Mouse (Mus musculus): ENCODE measurements around the gene Nmnat3. TPM values are rescaled to one million over a fixed set of nuclear protein-coding genes. Genes with fewer than 3 reads are reported as not detected.
A peak's percentile ranks its signal among the peaks of the same experiment; 100 is the strongest.

Gene Nmnat3
- polyA plus RNA-seq, 1 experiment from 2014 or later: 13.7 TPM

- 32% methylated on average over 8 of the region's 8 CpGs for WGBS
- H3K4me1 ChIP-seq (ENCODE audit: control insufficient read depth, insufficient read depth, low read length): peaks cover 13% of the 10 kb centered on the region
- no peaks in the 10 kb centered on the region for H3K9me3 ChIP-seq (replicated peaks; ENCODE audit: control insufficient read depth, low read length)
- no peak overlapping the region for H3K9ac ChIP-seq (ENCODE audit: low read length)
- H3K36me3 ChIP-seq (ENCODE audit: control insufficient read depth, insufficient read depth): no peaks in the 10 kb centered on the region
- H3K27ac ChIP-seq (ENCODE audit: low read length): peak overlapping the region; percentile 83
- no peaks in the 10 kb centered on the region; the same call in 1 of the 2 replicates for H3K27me3 ChIP-seq (ENCODE audit: control insufficient read depth, insufficient read depth, low read length)
- H3K4me2 ChIP-seq (ENCODE audit: low read depth, low read length): peak overlapping the region; percentile 41
- H3K4me3 ChIP-seq (ENCODE audit: low read length): no peak overlapping the region
- ATAC-seq (replicated peaks; ENCODE audit: extremely low read depth, insufficient read depth, low FRiP score): peak; percentile 49
These were observed 141.5 kb downstream of the Nmnat3 start for GRCm38 (mm10) chr9:98428783-98429182.

- H3K4me1 ChIP-seq (ENCODE audit: control insufficient read depth, insufficient read depth, low read length): peaks cover 11% of the 10 kb centered on the region
- peak; percentile 41 for ATAC-seq (replicated peaks; ENCODE audit: extremely low read depth, insufficient read depth, low FRiP score)
These were observed 142.6 kb downstream of the Nmnat3 start for GRCm38 (mm10) chr9:98429806-98430205.

GRCm38 (mm10) chr9:98430528-98430927 is 143.3 kb downstream of the Nmnat3 start:
- H3K4me1 ChIP-seq (ENCODE audit: control insufficient read depth, insufficient read depth, low read length): peaks cover 11% of the 10 kb centered on the region

More at GRCm38 (mm10) chr9:98429806-98430205, 142.6 kb downstream of the Nmnat3 start:
- peak overlapping the region; percentile 83 for H3K27ac ChIP-seq (ENCODE audit: low read length)
- no peaks in the 10 kb centered on the region for H3K36me3 ChIP-seq (ENCODE audit: control insufficient read depth, insufficient read depth)
- no peaks in the 10 kb centered on the region; the same call in 1 of the 2 replicates for H3K27me3 ChIP-seq (ENCODE audit: control insufficient read depth, insufficient read depth, low read length)
- H3K9me3 ChIP-seq (replicated peaks; ENCODE audit: control insufficient read depth, low read length): no peaks in the 10 kb centered on the region
- no peak overlapping the region for H3K9ac ChIP-seq (ENCODE audit: low read length)
- peak overlapping the region; percentile 41 for H3K4me2 ChIP-seq (ENCODE audit: low read depth, low read length)
- no peak overlapping the region for H3K4me3 ChIP-seq (ENCODE audit: low read length)
- 23% methylated on average over 7 of the region's 7 CpGs for WGBS

GRCm38 (mm10) chr9:98433021-98433420 is 145.8 kb downstream of the Nmnat3 start:
- H3K27ac ChIP-seq (ENCODE audit: low read length): no peak overlapping the region
- no peaks in the 10 kb centered on the region for H3K27me3 ChIP-seq (ENCODE audit: control insufficient read depth, insufficient read depth, low read length)
- no peak for ATAC-seq (replicated peaks; ENCODE audit: extremely low read depth, insufficient read depth, low FRiP score)
- H3K4me2 ChIP-seq (ENCODE audit: low read depth, low read length): no peak overlapping the region
- 52% methylated on average over 2 of the region's 2 CpGs for WGBS
- H3K9ac ChIP-seq (ENCODE audit: low read length): no peak overlapping the region; the same call in 1 of the 2 replicates
- H3K4me3 ChIP-seq (ENCODE audit: low read length): no peak overlapping the region
- H3K4me1 ChIP-seq (ENCODE audit: control insufficient read depth, insufficient read depth, low read length): peaks cover 11% of the 10 kb centered on the region
- no peaks in the 10 kb centered on the region for H3K36me3 ChIP-seq (ENCODE audit: control insufficient read depth, insufficient read depth)
- H3K9me3 ChIP-seq (replicated peaks; ENCODE audit: control insufficient read depth, low read length): no peaks in the 10 kb centered on the region

More at GRCm38 (mm10) chr9:98430528-98430927, 143.3 kb downstream of the Nmnat3 start:
- no peaks in the 10 kb centered on the region; the same call in 1 of the 2 replicates for H3K27me3 ChIP-seq (ENCODE audit: control insufficient read depth, insufficient read depth, low read length)
- H3K27ac ChIP-seq (ENCODE audit: low read length): peak overlapping the region; percentile 48; the same call in 1 of the 2 replicates
- no peak overlapping the region for H3K9ac ChIP-seq (ENCODE audit: low read length)
- no peak overlapping the region for H3K4me3 ChIP-seq (ENCODE audit: low read length)
- H3K36me3 ChIP-seq (ENCODE audit: control insufficient read depth, insufficient read depth): no peaks in the 10 kb centered on the region
- WGBS: 46% methylated on average over 3 of the region's 3 CpGs
- no peaks in the 10 kb centered on the region for H3K9me3 ChIP-seq (replicated peaks; ENCODE audit: control insufficient read depth, low read length)
- H3K4me2 ChIP-seq (ENCODE audit: low read depth, low read length): no peak overlapping the region
- ATAC-seq (replicated peaks; ENCODE audit: extremely low read depth, insufficient read depth, low FRiP score): no peak

GRCm38 (mm10) chr9:98433956-98434588 is 146.8 kb downstream of the Nmnat3 start:
- Histone ChIP-seq H3K4me1 (ENCODE audit: control insufficient read depth, insufficient read depth, low read length) (peaks cover 7% of the 10 kb centered on the region), H3K27ac (ENCODE audit: low read length) (0 out of 2 replicates have a peak overlapping the region, but pooled peaks have one; percentile 40), H3K9ac (ENCODE audit: low read length) (no peak overlapping the region), H3K4me2 (ENCODE audit: low read depth, low read length) (no peak overlapping the region), H3K4me3 (ENCODE audit: low read length) (no peak overlapping the region), H3K36me3 (ENCODE audit: control insufficient read depth, insufficient read depth) (no peaks in the 10 kb centered on the region), H3K9me3 (replicated peaks; ENCODE audit: control insufficient read depth, low read length) (no peaks in the 10 kb centered on the region), H3K27me3 (ENCODE audit: control insufficient read depth, insufficient read depth, low read length) (no peaks in the 10 kb centered on the region)
- 33% methylated on average over 4 of the region's 4 CpGs for WGBS
- no peak for ATAC-seq (replicated peaks; ENCODE audit: extremely low read depth, insufficient read depth, low FRiP score)

GRCm38 (mm10) chr9:98437819-98438218 is 150.6 kb downstream of the Nmnat3 start:
- 71% methylated on average over 4 of the region's 4 CpGs for WGBS
- ATAC-seq (replicated peaks; ENCODE audit: extremely low read depth, insufficient read depth, low FRiP score): no peak
- H3K9me3 ChIP-seq (replicated peaks; ENCODE audit: control insufficient read depth, low read length): no peaks in the 10 kb centered on the region
- no peaks in the 10 kb centered on the region for H3K36me3 ChIP-seq (ENCODE audit: control insufficient read depth, insufficient read depth)
- H3K9ac ChIP-seq (ENCODE audit: low read length): no peak overlapping the region
- no peak overlapping the region for H3K4me2 ChIP-seq (ENCODE audit: low read depth, low read length)
- no peaks in the 10 kb centered on the region for H3K27me3 ChIP-seq (ENCODE audit: control insufficient read depth, insufficient read depth, low read length)
- H3K4me1 ChIP-seq (ENCODE audit: control insufficient read depth, insufficient read depth, low read length): no peaks in the 10 kb centered on the region
- no peak overlapping the region for H3K27ac ChIP-seq (ENCODE audit: low read length)
- H3K4me3 ChIP-seq (ENCODE audit: low read length): no peak overlapping the region

- WGBS: 63% methylated on average over 3 of the region's 3 CpGs
- Histone ChIP-seq H3K9ac (ENCODE audit: low read length) (no peak overlapping the region), H3K27ac (ENCODE audit: low read length) (no peak overlapping the region), H3K4me3 (ENCODE audit: low read length) (no peak overlapping the region), H3K4me2 (ENCODE audit: low read depth, low read length) (no peak overlapping the region), H3K9me3 (replicated peaks; ENCODE audit: control insufficient read depth, low read length) (no peaks in the 10 kb centered on the region), H3K4me1 (ENCODE audit: control insufficient read depth, insufficient read depth, low read length) (no peaks in the 10 kb centered on the region), H3K27me3 (ENCODE audit: control insufficient read depth, insufficient read depth, low read length) (no peaks in the 10 kb centered on the region), H3K36me3 (ENCODE audit: control insufficient read depth, insufficient read depth) (no peaks in the 10 kb centered on the region)
- no peak for ATAC-seq (replicated peaks; ENCODE audit: extremely low read depth, insufficient read depth, low FRiP score)
These were observed 151.9 kb downstream of the Nmnat3 start for GRCm38 (mm10) chr9:98439091-98439490.

GRCm38 (mm10) chr9:98442638-98443037 is 155.4 kb downstream of the Nmnat3 start:
- Histone ChIP-seq H3K27ac (ENCODE audit: low read length) (no peak overlapping the region), H3K36me3 (ENCODE audit: control insufficient read depth, insufficient read depth) (peaks cover 4% of the 10 kb centered on the region; the same call in 1 of the 2 replicates), H3K27me3 (ENCODE audit: control insufficient read depth, insufficient read depth, low read length) (no peaks in the 10 kb centered on the region), H3K4me3 (ENCODE audit: low read length) (no peak overlapping the region), H3K9ac (ENCODE audit: low read length) (no peak overlapping the region), H3K4me2 (ENCODE audit: low read depth, low read length) (no peak overlapping the region), H3K4me1 (ENCODE audit: control insufficient read depth, insufficient read depth, low read length) (no peaks in the 10 kb centered on the region), H3K9me3 (replicated peaks; ENCODE audit: control insufficient read depth, low read length) (no peaks in the 10 kb centered on the region)
- 43% methylated on average over 5 of the region's 5 CpGs for WGBS
- ATAC-seq (replicated peaks; ENCODE audit: extremely low read depth, insufficient read depth, low FRiP score): no peak

GRCm38 (mm10) chr9:98445359-98446149 is 158.3 kb downstream of the Nmnat3 start:
- Histone ChIP-seq H3K4me3 (ENCODE audit: low read length) (no peak overlapping the region), H3K4me1 (ENCODE audit: control insufficient read depth, insufficient read depth, low read length) (no peaks in the 10 kb centered on the region), H3K9me3 (replicated peaks; ENCODE audit: control insufficient read depth, low read length) (no peaks in the 10 kb centered on the region), H3K27ac (ENCODE audit: low read length) (no peak overlapping the region), H3K9ac (ENCODE audit: low read length) (no peak overlapping the region), H3K27me3 (ENCODE audit: control insufficient read depth, insufficient read depth, low read length) (no peaks in the 10 kb centered on the region), H3K36me3 (ENCODE audit: control insufficient read depth, insufficient read depth) (peaks cover 4% of the 10 kb centered on the region; the same call in 1 of the 2 replicates), H3K4me2 (ENCODE audit: low read depth, low read length) (no peak overlapping the region)
- 70% methylated on average over 9 of the region's 9 CpGs for WGBS
- ATAC-seq (replicated peaks; ENCODE audit: extremely low read depth, insufficient read depth, low FRiP score): no peak
